Mouse (Mus musculus): ENCODE results near the gene Asns.
"Not testable (repeated sequence)": the region's sequence is repeated elsewhere in the genome, so short reads cannot be mapped to it uniquely, and the experiment has no call there.

The Asns gene

DNA sequence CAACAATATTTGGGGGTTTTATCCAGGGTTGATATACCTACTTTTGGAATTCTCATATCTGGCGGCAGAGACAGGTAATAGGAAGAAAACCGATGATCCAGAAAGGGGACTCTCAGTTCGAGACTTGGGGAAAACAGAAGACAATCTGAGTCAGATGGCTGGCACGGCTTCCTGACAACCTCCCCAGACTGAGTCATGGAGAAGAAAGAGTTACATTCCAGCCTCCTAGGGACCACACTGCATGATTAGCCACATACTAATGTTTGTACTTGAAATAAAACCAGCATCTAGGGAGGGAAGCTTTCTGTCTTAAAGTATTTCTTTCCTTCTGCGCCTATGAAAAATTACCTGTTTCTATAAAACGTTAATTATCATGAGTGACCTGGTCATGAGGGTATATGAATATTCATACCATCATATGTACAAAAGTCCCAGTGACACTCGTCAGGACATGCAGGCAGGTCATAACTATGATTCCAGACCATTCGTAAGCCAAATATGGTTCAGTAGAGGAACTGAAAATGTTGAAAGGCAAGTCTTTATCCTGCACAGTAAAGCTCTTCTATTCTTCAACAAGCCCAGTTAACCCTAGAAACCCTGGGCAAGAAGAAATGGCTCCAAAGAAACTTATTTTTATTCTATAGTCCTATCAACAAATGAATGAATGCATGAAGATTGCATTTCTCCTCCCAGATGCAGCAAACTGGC lies 16.7 kb downstream of the Asns start:
- DNase-seq (ENCODE audit: low spot score in 2 of 2): no peak

DNA sequence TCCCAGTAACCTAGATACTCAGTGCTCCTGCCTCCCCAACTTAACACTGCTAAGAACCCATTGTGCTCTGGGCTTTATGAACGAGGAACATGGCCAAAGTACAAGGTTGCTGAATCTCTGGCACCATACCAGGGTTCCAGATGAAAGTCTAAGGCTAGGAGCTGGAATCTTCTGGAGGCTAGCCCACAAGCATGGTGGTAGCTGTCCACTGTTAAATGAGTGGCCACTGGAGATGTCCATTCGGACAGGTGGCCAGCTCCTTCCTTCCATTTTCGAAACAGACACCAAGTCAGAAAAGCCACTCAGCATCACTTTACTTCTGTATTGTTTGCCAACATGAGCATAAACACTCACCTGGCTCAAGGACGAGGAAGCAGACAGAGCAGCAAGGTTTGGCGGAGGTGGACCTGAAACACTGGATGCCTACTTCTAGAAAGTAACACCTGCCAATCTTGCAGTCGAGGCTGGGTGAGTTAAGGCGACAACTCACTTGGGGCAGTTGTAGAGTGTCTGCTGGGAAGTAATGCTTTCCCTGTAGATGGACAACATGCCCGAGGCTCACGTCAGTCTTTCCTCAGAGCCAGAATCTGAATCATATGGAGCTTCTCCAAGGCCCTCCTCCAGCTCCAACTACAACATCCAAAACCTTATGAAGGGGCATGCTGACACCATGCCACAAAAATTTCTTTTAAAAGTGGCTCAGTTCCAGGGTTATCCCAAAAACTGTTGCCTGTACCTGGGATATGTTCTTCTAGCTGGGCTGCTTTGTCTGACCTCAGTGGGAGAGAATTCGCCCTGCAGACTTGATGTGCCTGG lies 20.4 kb downstream of the Asns start:
- DNase-seq (ENCODE audit: low spot score in 2 of 2): no peak

DNA sequence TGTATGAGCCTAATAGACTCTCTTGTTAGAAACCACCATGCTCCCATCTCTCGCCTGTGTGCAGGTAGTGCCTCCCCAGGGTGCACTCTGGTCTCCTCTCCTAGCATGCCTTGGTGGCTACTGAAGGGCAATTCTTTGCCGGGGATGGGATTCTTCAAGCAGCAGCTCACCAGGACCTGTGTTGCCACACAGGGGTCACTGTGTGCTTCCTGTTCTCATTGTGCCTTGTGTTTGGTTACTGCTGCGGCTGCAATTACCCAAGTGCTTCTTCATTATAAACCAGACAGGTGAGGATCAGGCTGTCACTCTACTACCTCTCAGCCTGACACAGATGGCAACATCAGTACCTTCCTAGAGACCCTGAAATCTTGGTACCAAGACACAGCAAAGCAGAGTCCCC lies 21.6 kb downstream of the Asns start:
- DNase-seq (ENCODE audit: low spot score in 2 of 2): no peak

DNA sequence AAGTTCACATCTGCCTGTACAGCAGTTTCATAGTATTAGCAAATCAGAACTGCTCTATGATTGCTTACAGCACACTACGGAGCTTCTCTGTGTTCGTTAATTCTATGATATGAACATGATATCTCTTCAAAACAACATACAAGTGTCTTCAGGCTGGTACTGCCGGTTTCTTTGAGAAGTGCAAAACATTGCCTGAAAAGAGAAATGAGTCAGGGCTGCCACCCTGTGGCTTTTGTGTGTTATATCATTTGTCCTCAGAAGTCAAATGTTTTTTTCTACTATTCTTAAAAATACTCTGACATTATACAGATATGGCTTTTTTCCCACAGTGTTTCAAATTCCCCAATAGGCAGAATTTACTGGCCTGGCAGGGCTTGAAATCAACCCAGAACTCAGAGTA lies 22.5 kb downstream of the Asns start:
- DNase-seq (ENCODE audit: low spot score in 2 of 2): no peak

DNA sequence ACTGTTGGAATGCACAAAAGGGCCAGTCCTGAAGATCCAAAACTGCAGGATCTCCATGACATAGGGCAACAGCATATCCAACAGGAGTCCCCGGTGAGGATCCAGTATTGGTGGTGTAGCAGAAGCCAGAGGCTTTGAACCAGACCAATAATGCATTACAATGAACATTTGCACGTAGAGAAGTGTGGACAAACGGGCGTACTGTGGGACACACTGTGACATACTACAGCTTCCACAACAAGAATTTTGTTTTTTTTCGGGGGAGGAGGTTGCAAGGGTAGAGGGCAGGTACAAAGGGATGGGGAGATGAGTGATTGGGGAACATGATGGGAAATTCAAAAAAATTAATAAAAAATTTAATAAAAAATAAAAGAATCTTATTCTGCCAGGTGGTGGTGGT lies 23.3 kb downstream of the Asns start:
- DNase-seq (ENCODE audit: low spot score in 2 of 2): no peak

DNA sequence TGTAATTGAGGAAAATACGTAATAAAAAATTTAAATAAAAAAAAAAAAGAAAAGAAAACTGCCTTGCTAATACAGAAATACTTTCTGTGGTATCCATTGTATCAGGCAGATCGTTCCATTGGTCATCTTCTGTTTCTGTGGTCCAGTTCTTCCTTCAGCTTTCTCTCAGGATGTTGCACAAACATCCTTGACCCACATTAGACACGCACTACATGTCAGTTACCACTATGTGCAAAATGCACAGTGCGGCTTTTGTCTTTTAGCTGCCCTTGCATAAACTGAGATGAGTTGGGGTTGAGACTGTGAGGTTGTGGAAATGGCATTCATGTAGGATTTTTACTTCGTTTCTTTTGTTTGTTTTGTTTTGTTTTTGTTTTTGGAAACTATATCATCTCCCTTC lies 24.7 kb downstream of the Asns start:
- no peak for DNase-seq (ENCODE audit: low spot score in 2 of 2)

DNA sequence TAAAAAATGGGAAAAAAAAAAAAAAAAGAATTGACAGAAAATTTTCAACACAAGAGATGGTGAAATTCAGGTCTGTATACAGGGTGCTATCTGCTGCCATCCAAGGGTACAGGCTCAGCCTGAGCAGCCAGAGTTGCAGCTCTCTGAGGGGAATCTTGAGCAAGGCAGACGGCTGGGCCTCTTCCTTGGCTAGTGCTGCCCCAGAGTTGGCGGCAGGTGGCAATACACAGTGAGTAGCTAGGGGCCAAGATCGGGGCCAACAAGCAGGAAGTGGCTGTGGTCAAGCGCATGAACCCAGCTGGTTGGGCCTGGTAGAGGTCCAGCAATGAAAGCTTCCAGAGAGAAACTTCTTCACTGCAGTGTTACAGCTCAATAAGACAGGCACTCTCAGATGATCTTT lies 27.2 kb downstream of the Asns start:
- not testable (repeated sequence) for DNase-seq (ENCODE audit: low spot score in 2 of 2)

DNA sequence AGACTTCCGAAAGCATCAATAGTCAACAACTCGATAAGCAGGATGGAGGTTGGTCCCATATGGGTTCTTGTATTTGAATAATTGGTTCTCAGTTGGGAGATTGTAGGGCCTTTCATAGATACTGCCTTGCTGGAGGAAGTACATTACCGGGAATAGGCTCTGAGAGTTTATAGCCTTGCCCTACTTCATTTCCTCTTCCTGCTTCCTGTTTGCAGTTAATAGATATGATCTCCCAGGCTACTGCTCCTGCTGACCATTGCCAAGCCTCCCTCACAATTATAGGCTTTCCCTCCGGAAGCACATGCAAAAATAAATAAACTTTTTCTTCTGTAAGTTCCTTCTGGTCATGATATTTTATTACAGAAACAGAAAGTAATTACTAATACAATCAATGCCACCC lies 31.6 kb downstream of the Asns start:
- no peak for DNase-seq (ENCODE audit: low spot score in 2 of 2)

DNA sequence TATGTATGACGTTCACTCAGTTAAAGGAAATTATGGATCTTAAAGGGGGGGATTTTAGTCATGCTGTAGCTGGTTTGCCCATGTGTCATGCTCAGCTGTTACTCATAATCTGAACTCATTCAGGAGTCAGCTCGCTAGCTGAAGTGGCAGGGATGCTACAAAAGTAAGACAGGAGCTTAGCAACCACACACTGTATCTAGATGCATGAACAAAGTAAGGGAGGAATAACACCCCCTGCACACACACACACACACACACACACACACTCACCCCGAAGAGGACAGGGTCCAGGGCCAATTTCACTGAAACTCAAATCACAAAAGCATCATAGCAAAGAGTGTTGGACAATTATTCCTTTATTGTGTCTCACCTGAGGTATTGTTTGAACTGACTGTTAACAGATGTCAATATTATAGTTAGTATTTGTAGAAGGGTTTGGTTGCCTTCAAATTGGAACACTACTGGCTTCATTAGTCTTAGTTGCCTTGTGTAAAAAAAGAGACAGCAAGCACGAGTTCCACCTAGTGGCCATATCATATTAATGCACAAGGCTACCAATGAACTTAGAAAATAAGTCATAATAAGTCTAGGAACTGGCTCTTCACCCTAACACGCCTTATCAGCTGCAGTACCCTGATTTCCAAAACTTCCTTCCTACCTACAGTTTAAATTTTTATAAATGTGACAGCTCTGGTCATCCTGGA lies 32.5 kb downstream of the Asns start:
- no peak for DNase-seq (ENCODE audit: low spot score in 2 of 2)

DNA sequence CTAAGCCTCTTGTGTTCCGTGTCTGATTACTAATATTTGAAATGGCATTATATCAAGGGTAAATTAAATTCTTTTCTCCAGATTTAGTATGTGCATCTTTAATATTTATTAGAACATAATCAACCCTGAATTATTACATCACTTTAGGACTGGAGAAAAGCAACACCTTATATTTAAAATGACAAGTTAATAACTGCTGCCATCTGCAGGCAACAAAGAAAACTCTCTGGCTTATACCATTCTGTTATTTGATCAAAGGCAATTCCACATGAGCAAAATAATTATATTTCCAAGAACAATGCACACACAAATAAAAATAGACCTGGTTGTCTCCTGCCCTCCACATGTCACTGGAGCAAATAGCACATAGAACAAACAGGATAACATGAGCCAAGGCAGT lies 36.5 kb downstream of the Asns start:
- DNase-seq (ENCODE audit: low spot score in 2 of 2): no peak

DNA sequence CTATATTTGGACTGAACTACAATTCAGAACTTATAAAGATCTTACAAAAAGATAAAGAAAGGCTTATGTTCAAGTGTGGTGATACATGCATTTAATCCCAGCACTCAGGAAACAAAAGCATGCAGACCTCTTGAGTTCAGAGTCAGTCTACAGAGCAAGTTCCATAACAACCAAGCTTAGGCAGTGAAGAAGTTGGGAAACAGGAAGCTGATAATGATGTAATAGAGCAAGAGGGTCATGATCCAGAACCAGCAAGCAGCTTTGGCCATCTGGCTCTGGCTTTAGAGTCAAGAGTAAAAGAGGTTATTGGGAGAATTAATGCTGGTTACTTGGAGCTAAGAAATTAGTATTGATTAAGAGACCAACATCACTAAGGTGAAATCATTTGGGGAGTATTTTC lies 44.6 kb downstream of the Asns start:
- no peak for DNase-seq (ENCODE audit: low spot score in 2 of 2)
